Mouse (Mus musculus) left cerebral cortex, adult 8-10 months (tissue): ENCODE measurements around the gene Zfp951. TPM values are rescaled to one million over a fixed set of nuclear protein-coding genes. Genes with fewer than 3 reads are reported as not detected.
"Not testable (repeated sequence)": the region's sequence is repeated elsewhere in the genome, so short reads cannot be mapped to it uniquely, and the experiment has no call there.

Experiments used
- DNase-seq, 2 experiments: peaks; one replicate each; pipeline ENCODE4 v3.0.0; 2022; ENCODE audit warnings: low spot score in 2 of 2
- total RNA-seq, 4 experiments: library from RNA; stranded (reverse); gene quantifications; 2 replicates each; pipeline ENCODE4 v1.2.4; 2022

The Zfp951 gene
- total RNA-seq = 1 to 10 TPM; 4.0 to 7.7 (median 5.9) TPM

DNA sequence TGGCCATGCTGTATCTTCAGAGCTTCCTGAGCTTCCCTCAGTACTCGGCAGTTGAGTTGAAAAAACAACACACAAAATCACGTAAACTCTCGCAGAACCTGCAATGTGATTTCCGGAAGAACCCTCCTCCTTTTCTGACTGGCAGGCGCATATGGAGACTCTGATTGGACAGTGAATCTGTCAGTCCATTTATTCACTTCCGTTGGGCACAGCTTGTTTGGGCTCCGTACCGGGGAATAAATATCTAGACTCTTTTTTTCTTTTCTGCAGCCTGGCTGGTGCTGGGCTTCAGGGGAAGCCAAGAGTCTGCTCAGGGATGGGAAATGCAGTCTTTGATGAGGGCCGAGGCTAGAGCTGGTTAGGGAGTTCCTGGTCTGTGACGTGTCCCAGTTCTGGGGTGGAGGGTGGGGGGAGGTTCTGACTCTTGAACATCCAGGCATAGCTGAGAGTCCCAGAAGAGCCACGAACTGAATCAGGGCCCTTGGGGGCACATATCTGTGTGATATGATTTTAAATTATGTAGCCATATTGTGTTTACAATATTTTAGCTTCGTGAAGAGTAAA is at the start of gene Zfp951:
Gene Zfp951 (minus strand): TSS at position 109 of the 564 bp plus-strand sequence.
- DNase-seq = peak; percentile 45 to 55

DNA sequence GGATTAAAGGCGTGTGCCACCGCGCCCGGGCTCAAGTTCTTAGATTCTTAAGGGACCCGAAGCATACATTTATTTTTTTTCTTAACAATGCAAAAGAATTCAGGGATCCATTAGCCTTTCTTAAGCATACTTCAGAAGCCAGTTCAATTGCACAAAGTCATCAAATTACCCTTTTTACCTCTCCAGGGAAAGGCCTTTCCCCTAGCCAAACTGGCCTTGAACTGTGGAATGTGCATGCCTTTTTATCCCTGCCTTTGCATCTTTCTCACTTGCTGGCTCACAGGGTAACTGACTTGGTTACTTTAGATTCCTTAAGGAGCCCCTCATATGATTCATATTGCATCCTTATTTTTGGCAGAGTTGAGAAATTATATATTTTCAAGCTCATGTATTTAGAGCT is 46.7 kb upstream of the Zfp951 start:
- DNase-seq = not testable (repeated sequence)

DNA sequence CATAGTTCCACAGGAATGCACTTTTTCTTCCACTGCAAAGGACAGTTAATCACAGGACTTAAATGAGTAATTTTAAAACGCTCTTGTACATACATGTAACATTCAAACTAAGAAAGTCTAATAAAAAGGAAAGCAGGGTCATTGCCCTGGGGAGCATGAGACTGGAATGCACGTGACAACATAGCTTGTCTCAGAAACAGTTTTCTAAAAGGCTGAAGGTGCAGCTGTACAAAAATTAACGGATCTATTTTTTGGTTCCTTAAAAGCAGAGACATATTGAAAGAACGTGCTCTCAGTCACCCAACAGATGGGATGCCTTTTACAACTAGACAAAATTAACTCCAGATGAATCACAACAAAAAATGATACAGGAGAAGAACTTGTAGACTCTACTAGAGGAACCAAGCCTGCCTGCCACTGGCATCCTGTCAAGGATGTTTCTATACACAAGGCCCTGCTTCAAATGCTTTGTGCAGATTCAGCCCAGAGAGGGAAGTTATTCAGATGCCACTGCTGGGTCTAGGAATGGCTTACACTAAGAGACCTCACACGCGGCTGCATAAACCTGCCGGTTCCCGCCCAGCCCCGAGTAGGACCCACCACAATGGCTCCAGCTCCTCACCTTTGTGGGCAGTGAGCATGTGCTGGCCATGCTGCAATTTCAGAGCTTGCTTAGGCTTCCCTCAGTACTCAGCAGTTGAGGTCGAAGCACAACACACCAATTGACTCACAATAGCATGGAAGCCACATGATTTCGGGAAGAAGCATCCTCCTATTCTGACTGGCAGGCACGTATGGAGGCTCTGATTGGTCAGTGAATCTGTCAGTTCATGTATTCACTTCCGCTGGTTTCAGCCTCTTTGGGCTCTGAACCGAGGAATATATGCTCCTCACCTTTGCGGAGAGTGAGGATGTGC is 567 bp downstream of the Zfp951 start:
- not testable (repeated sequence) for DNase-seq

DNA sequence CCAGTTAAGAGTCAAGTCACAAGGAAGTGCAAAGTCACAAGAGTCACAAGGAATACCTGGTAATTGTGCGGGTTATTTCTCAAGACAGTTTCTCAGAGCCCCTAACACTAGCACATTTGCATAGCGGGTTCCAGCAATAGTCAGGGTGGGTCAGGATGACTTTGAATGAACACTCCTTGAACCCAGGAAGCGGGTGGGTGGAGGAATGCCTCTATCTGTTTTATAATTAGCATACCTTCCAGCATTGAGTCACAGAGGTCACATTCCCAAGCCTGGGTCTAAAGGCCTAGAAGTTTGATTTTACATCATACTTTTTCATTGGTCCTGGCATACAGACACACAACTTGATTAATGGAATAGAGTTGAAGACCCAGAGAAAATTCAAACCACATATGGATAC is 5.3 kb downstream of the Zfp951 start:
- DNase-seq = not testable (repeated sequence)

DNA sequence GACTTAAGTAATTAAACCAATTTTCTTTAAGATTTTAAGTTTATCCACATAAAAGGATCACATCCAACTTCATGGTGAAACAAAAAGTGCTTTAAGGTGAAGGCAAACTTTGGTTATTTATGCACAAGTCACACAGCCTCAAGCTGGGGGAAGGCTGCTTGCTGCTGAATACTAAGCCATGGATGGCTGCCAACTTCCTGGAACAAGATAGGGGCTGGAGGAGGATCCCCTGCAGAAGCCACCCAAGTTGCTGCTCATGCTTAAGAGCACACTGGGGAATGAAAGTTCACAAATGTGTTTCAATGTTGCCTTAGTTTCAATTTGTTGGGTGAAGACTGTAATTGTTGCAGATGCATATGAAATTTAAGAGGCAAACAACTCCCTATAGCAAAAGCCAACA is 26.5 kb downstream of the Zfp951 start:
- no peak for DNase-seq

DNA sequence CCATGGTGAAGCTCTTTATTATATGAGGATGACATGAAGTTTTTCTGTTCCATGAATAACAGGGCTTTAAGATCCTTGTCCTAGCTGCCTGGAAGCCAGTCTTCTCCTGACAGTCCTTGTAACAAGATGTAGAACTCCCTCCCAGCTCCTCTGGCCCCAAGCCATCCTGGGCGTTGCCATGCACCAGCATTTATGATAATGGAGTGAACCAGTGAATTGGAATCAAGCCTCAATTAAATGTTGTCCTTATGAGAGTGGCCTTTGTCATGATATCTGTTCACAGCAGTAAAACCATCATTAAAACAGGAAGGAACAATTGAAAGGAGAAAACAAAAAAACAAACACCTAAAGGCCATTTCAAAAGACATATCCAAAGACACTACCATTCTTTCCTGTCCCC is 30.3 kb downstream of the Zfp951 start:
- DNase-seq = no peak

DNA sequence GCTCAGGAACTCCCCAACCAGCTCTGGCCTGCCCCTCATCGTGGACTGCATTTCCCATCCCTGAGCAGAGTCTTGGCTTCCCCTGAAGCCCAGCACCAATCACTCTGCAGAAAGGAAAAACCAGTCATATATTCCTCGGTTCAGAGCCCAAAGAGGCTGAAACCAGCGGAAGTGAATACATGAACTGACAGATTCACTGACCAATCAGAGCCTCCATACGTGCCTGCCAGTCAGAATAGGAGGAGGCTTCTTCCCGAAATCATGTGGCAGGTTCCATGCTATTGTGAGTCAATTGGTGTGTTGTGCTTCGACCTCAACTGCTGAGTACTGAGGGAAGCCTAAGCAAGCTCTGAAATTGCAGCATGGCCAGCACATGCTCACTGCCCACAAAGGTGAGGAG is 89.7 kb downstream of the Zfp951 start:
- not testable (repeated sequence) for DNase-seq

Other genes starting within 250 kb of the Zfp951 start
- gene Abcg3, start 122.6 kb upstream of the Zfp951 start, total RNA-seq = under 1 TPM in 3 of 4 experiments, not detected in 1; 0.21 to 0.37 (median 0.33) TPM